Mouse (Mus musculus): ENCODE measurements around the gene Ppp1r12b.

DNA sequence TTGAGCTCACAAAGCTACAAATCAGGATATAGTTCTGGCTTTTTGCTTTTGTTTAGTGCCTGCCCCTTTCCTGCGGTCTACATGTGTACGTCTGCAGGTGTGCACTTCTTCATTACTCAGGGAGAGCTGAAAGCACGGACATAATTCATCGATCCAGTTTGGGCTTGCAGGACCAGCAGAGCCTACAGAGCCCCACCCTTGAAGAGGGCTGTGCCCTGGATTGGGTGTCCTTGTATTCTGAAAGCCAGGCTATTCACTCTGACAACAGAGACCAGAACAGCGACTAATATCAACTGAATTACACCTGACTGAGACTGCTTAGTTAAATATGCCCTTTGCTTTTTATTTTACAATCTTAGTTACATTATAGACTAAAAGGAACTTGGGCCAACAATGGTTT lies 222.1 kb downstream of the Ppp1r12b start:
- TF ChIP-seq NRF1 (IDR thresholded peaks at IDR 0.05; ENCODE audit: low read depth, low read length) = no peak
- TF ChIP-seq GABPA (IDR thresholded peaks at IDR 0.05; ENCODE audit: insufficient replicate concordance, low read depth, low read length) = no peak
- no peak for TF ChIP-seq ZC3H11A (IDR thresholded peaks at IDR 0.05; ENCODE audit: low read depth, low read length)
- no peak for TF ChIP-seq EP300 (IDR thresholded peaks at IDR 0.05; ENCODE audit: low read length)
- TF ChIP-seq UBTF (IDR thresholded peaks at IDR 0.05; ENCODE audit: low read depth, low read length) = no peak
- no peak for TF ChIP-seq POLR2A (IDR thresholded peaks at IDR 0.05; ENCODE audit: low read depth, low read length)
- no peak for TF ChIP-seq ZKSCAN1 (IDR thresholded peaks at IDR 0.05; ENCODE audit: borderline replicate concordance, low read depth, low read length)
- TF ChIP-seq JUND (conservative IDR thresholded peaks at IDR 0.05; ENCODE audit: low read depth, low read length) = no peak

Data from CH12.LX (cell line).